Mouse (Mus musculus): Measurements from ENCODE around the gene Traf1. TPM values are rescaled to one million over a fixed set of nuclear protein-coding genes. Genes with fewer than 3 reads are reported as not detected.

The Traf1 gene
- polyA plus RNA-seq, 1 experiment, result 64.4 TPM

GRCm38 (mm10) chr2:34900412-34900811, 61.2 kb downstream of the Traf1 start:
- DNase-seq (ENCODE audit: low read depth in 1 of 2, low spot score in 2 of 2), result no peak
- Histone ChIP-seq H3K27me3 (ENCODE audit: control insufficient read depth, insufficient read depth, low read length) (no peaks in the 10 kb centered on the region), H3K36me3 (ENCODE audit: control insufficient read depth, insufficient read depth, low read length) (no peaks in the 10 kb centered on the region), H3K4me3 (ENCODE audit: extremely low read depth, insufficient read depth, insufficient read length) (no peak overlapping the region), H3K27ac (ENCODE audit: insufficient read depth, low read length) (no peak overlapping the region), H3K4me1 (ENCODE audit: control insufficient read depth, insufficient read depth, insufficient read length) (no peaks in the 10 kb centered on the region; the same call in 1 of the 2 replicates)
- TF ChIP-seq CTCF (IDR thresholded peaks at IDR 0.05; ENCODE audit: extremely low read depth, insufficient read depth, insufficient read length, insufficient replicate concordance), result no peak
- no peak for TF ChIP-seq POLR2A (IDR thresholded peaks at IDR 0.05; ENCODE audit: low read depth, low read length)
- WGBS, result 96% methylated on average over 1 of the region's 1 CpGs

GRCm38 (mm10) chr2:34899682-34900081, 61.9 kb downstream of the Traf1 start:
- DNase-seq (ENCODE audit: low read depth in 1 of 2, low spot score in 2 of 2), result no peak
- WGBS, result 93% methylated on average over 11 of the region's 11 CpGs
- no peaks in the 10 kb centered on the region; the same call in 1 of the 2 replicates for H3K4me1 ChIP-seq (ENCODE audit: control insufficient read depth, insufficient read depth, insufficient read length)

GRCm38 (mm10) chr2:34897820-34898219, 63.8 kb downstream of the Traf1 start:
- Histone ChIP-seq H3K27ac (ENCODE audit: insufficient read depth, low read length) (no peak overlapping the region), H3K36me3 (ENCODE audit: control insufficient read depth, insufficient read depth, low read length) (no peaks in the 10 kb centered on the region), H3K4me1 (ENCODE audit: control insufficient read depth, insufficient read depth, insufficient read length) (no peaks in the 10 kb centered on the region), H3K27me3 (ENCODE audit: control insufficient read depth, insufficient read depth, low read length) (no peaks in the 10 kb centered on the region), H3K4me3 (ENCODE audit: extremely low read depth, insufficient read depth, insufficient read length) (no peak overlapping the region)
- WGBS, result 52% methylated on average over 10 of the region's 10 CpGs
- DNase-seq (ENCODE audit: low read depth in 1 of 2, low spot score in 2 of 2), result peak in 1 of 2 experiments; percentile 28
- TF ChIP-seq POLR2A (IDR thresholded peaks at IDR 0.05; ENCODE audit: low read depth, low read length) (no peak), CTCF (IDR thresholded peaks at IDR 0.05; ENCODE audit: extremely low read depth, insufficient read depth, insufficient read length, insufficient replicate concordance) (peak; percentile 23; the same call in 1 of the 2 replicates)

More at GRCm38 (mm10) chr2:34899682-34900081, 61.9 kb downstream of the Traf1 start:
- no peaks in the 10 kb centered on the region for H3K36me3 ChIP-seq (ENCODE audit: control insufficient read depth, insufficient read depth, low read length)
- no peak overlapping the region for H3K27ac ChIP-seq (ENCODE audit: insufficient read depth, low read length)
- H3K27me3 ChIP-seq (ENCODE audit: control insufficient read depth, insufficient read depth, low read length), result no peaks in the 10 kb centered on the region
- H3K4me3 ChIP-seq (ENCODE audit: extremely low read depth, insufficient read depth, insufficient read length), result no peak overlapping the region
- TF ChIP-seq CTCF (IDR thresholded peaks at IDR 0.05; ENCODE audit: extremely low read depth, insufficient read depth, insufficient read length, insufficient replicate concordance), result no peak
- TF ChIP-seq POLR2A (IDR thresholded peaks at IDR 0.05; ENCODE audit: low read depth, low read length), result no peak

GRCm38 (mm10) chr2:34896821-34897460, 64.6 kb downstream of the Traf1 start:
- Histone ChIP-seq H3K27me3 (ENCODE audit: control insufficient read depth, insufficient read depth, low read length) (no peaks in the 10 kb centered on the region), H3K27ac (ENCODE audit: insufficient read depth, low read length) (no peak overlapping the region), H3K36me3 (ENCODE audit: control insufficient read depth, insufficient read depth, low read length) (no peaks in the 10 kb centered on the region), H3K4me3 (ENCODE audit: extremely low read depth, insufficient read depth, insufficient read length) (no peak overlapping the region), H3K4me1 (ENCODE audit: control insufficient read depth, insufficient read depth, insufficient read length) (no peaks in the 10 kb centered on the region)
- no peak for DNase-seq (ENCODE audit: low read depth in 1 of 2, low spot score in 2 of 2)
- 91% methylated on average over 17 of the region's 17 CpGs for WGBS
- TF ChIP-seq CTCF (IDR thresholded peaks at IDR 0.05; ENCODE audit: extremely low read depth, insufficient read depth, insufficient read length, insufficient replicate concordance), result no peak

- no peak for TF ChIP-seq POLR2A (IDR thresholded peaks at IDR 0.05; ENCODE audit: low read depth, low read length)
- no peak for TF ChIP-seq CTCF (IDR thresholded peaks at IDR 0.05; ENCODE audit: extremely low read depth, insufficient read depth, insufficient read length, insufficient replicate concordance)
- no peak overlapping the region for H3K27ac ChIP-seq (ENCODE audit: insufficient read depth, low read length)
- no peak for DNase-seq (ENCODE audit: low read depth in 1 of 2, low spot score in 2 of 2)
- H3K4me3 ChIP-seq (ENCODE audit: extremely low read depth, insufficient read depth, insufficient read length), result no peak overlapping the region
- 94% methylated on average over 19 of the region's 19 CpGs for WGBS
- no peaks in the 10 kb centered on the region for H3K4me1 ChIP-seq (ENCODE audit: control insufficient read depth, insufficient read depth, insufficient read length)
- no peaks in the 10 kb centered on the region for H3K36me3 ChIP-seq (ENCODE audit: control insufficient read depth, insufficient read depth, low read length)
- H3K27me3 ChIP-seq (ENCODE audit: control insufficient read depth, insufficient read depth, low read length), result no peaks in the 10 kb centered on the region
These were observed 66.0 kb downstream of the Traf1 start for GRCm38 (mm10) chr2:34895503-34896113.

GRCm38 (mm10) chr2:34893950-34894349, 67.6 kb downstream of the Traf1 start:
- WGBS, result 46% methylated on average over 5 of the region's 5 CpGs
- DNase-seq (ENCODE audit: low read depth in 1 of 2, low spot score in 2 of 2), result no peak
- Histone ChIP-seq H3K36me3 (ENCODE audit: control insufficient read depth, insufficient read depth, low read length) (no peaks in the 10 kb centered on the region), H3K4me3 (ENCODE audit: extremely low read depth, insufficient read depth, insufficient read length) (no peak overlapping the region), H3K27ac (ENCODE audit: insufficient read depth, low read length) (no peak overlapping the region), H3K4me1 (ENCODE audit: control insufficient read depth, insufficient read depth, insufficient read length) (no peaks in the 10 kb centered on the region), H3K27me3 (ENCODE audit: control insufficient read depth, insufficient read depth, low read length) (no peaks in the 10 kb centered on the region)
- TF ChIP-seq POLR2A (IDR thresholded peaks at IDR 0.05; ENCODE audit: low read depth, low read length), result no peak
- no peak for TF ChIP-seq CTCF (IDR thresholded peaks at IDR 0.05; ENCODE audit: extremely low read depth, insufficient read depth, insufficient read length, insufficient replicate concordance)

Other genes starting within 250 kb of the Traf1 start
- gene Gapvd1, start 206.5 kb downstream of the Traf1 start, polyA plus RNA-seq (2012; rRNA removed), result 13.1 and 15.3 TPM in 2 replicates
- 432 and 723 TPM in 2 replicates for gene Hspa5, start 189.8 kb downstream of the Traf1 start, polyA plus RNA-seq (2012; rRNA removed)
- 16.7 and 22.7 TPM in 2 replicates for gene Rabepk, start 161.9 kb downstream of the Traf1 start, polyA plus RNA-seq (2012; rRNA removed)
- 29.2 and 29.8 TPM in 2 replicates for gene Fbxw2, start 135.5 kb downstream of the Traf1 start, polyA plus RNA-seq (2012; rRNA removed)
- not detected in 2 replicates for gene Gm34653, start 128.8 kb downstream of the Traf1 start, polyA plus RNA-seq (2012; rRNA removed)
- 0.59 TPM in 1 of 2 replicates, not detected in the other for gene Cutal, start 87.4 kb downstream of the Traf1 start, polyA plus RNA-seq (2012; rRNA removed)
- gene Psmd5, start 86.8 kb downstream of the Traf1 start, polyA plus RNA-seq (2012; rRNA removed), result 5.8 and 6.9 TPM in 2 replicates
- gene Phf19, start 47.7 kb downstream of the Traf1 start, polyA plus RNA-seq (2012; rRNA removed), result 3.7 and 4.7 TPM in 2 replicates
- not detected in 2 replicates for gene Hc, start 99.7 kb upstream of the Traf1 start, polyA plus RNA-seq (2012; rRNA removed)
- gene AI182371, start 139.8 kb upstream of the Traf1 start, polyA plus RNA-seq (2012; rRNA removed), result 0.25 and 0.40 TPM in 2 replicates
- 19.7 and 21.6 TPM in 2 replicates for gene Cntrl, start 147.7 kb upstream of the Traf1 start, polyA plus RNA-seq (2012; rRNA removed)
- gene Rab14, start 239.3 kb upstream of the Traf1 start, polyA plus RNA-seq (2012; rRNA removed), result 106 and 244 TPM in 2 replicates